Mouse (Mus musculus) urinary bladder, adult 2 months (tissue): ENCODE measurements around the gene Alyref2. TPM values are rescaled to one million over a fixed set of nuclear protein-coding genes. Genes with fewer than 3 reads are reported as not detected.

ENCODE experiments used
- polyA plus RNA-seq: library from polyadenylated mRNA; depleted of rRNA; stranded (reverse); fragments of >200 nt; gene quantifications from 2 replicates; pipeline ENCODE4 v1.2.3, GENCODE M21; 2012; rRNA removed

The Alyref2 gene
- polyA plus RNA-seq, 1 experiment = 8.8 TPM

Other genes starting within 250 kb of the Alyref2 start
- 71.4 and 74.6 TPM in 2 replicates for gene B4galt3, start 233.2 kb upstream of the Alyref2 start, polyA plus RNA-seq
- 91.3 and 136 TPM in 2 replicates for gene Ppox, start 222.3 kb upstream of the Alyref2 start, polyA plus RNA-seq
- 44.7 and 48.4 TPM in 2 replicates for gene Usp21, start 215.5 kb upstream of the Alyref2 start, polyA plus RNA-seq
- 78.1 and 81.2 TPM in 2 replicates for gene Ufc1, start 208.5 kb upstream of the Alyref2 start, polyA plus RNA-seq
- 50.0 and 53.0 TPM in 2 replicates for gene Dedd, start 174.3 kb upstream of the Alyref2 start, polyA plus RNA-seq
- 63.1 and 70.2 TPM in 2 replicates for gene Nit1, start 157.8 kb upstream of the Alyref2 start, polyA plus RNA-seq
- gene Pfdn2, start 157.8 kb upstream of the Alyref2 start, polyA plus RNA-seq = 47.8 and 66.6 TPM in 2 replicates
- gene Klhdc9, start 142.7 kb upstream of the Alyref2 start, polyA plus RNA-seq = 2.3 and 2.8 TPM in 2 replicates
- gene Nectin4, start 133.4 kb upstream of the Alyref2 start, polyA plus RNA-seq = 35.1 and 39.2 TPM in 2 replicates
- gene Arhgap30, start 114.5 kb upstream of the Alyref2 start, polyA plus RNA-seq = 4.2 and 5.0 TPM in 2 replicates
- 68.7 and 73.4 TPM in 2 replicates for gene Usf1, start 92.2 kb upstream of the Alyref2 start, polyA plus RNA-seq
- gene Tstd1, start 84.6 kb upstream of the Alyref2 start, polyA plus RNA-seq = 5.4 and 8.4 TPM in 2 replicates
- 76.3 and 79.2 TPM in 2 replicates for gene F11r, start 65.9 kb upstream of the Alyref2 start, polyA plus RNA-seq
- gene Itln1, start 31.8 kb downstream of the Alyref2 start, polyA plus RNA-seq = 0.06 TPM in 1 of 2 replicates, not detected in the other
- gene Cd244a, start 55.7 kb downstream of the Alyref2 start, polyA plus RNA-seq = 0.73 and 0.75 TPM in 2 replicates
- gene Ly9, start 103.9 kb downstream of the Alyref2 start, polyA plus RNA-seq = 1.6 and 2.0 TPM in 2 replicates
- 2.7 and 3.8 TPM in 2 replicates for gene Slamf7, start 149.6 kb downstream of the Alyref2 start, polyA plus RNA-seq
- gene Cd48, start 178.5 kb downstream of the Alyref2 start, polyA plus RNA-seq = 11.5 and 15.9 TPM in 2 replicates